Mouse (Mus musculus) CD4-positive, CD25-positive, alpha-beta regulatory T cell, adult 4 months (primary cell): ENCODE measurements around the gene Gm49416. TPM values are rescaled to one million over a fixed set of nuclear protein-coding genes. Genes with fewer than 3 reads are reported as not detected.

Experiments used
- ATAC-seq: one replicate; pipeline ENCODE4 v1.8.0; 2017
- polyA plus RNA-seq, 2 experiments: library from polyadenylated mRNA; unstranded; fragments of 100-300 nt; shearing (Covaris generic); gene quantifications; one replicate each; pipeline ENCODE4 v1.2.1; 2017

Gm49416 gene
- polyA plus RNA-seq, 2 experiments from 2014 or later = not detected

- ATAC-seq = peak; percentile 35
Observed at GRCm38 (mm10) chr19:8920836-8921291, 32.1 kb downstream of the Gm49416 start.

DNA sequence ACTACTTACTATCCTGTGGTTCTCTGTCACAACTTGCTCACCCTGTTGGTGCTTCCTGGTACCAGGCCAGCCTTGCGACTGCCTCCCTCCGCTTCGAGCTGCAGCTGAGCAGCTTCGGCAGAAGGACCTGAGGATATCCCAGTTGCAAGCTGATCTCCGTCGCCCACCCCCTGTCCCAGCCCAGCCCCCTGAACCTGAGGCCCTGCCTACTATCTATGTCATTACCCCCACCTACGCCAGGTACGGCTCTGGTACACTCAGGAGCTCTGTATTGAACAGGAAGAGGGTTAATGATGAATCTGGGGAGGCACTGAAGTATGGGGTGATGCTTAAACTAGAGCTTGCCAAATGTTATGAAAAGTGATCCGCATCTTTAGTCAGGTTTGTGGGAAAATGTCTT lies 33.0 kb downstream of the Gm49416 start:
- no peak for ATAC-seq

GRCm38 (mm10) chr19:8926766-8927165 lies 38.0 kb downstream of the Gm49416 start:
- peak; percentile 35 for ATAC-seq

GRCm38 (mm10) chr19:8927891-8928525 lies 39.3 kb downstream of the Gm49416 start:
- ATAC-seq = no peak

DNA sequence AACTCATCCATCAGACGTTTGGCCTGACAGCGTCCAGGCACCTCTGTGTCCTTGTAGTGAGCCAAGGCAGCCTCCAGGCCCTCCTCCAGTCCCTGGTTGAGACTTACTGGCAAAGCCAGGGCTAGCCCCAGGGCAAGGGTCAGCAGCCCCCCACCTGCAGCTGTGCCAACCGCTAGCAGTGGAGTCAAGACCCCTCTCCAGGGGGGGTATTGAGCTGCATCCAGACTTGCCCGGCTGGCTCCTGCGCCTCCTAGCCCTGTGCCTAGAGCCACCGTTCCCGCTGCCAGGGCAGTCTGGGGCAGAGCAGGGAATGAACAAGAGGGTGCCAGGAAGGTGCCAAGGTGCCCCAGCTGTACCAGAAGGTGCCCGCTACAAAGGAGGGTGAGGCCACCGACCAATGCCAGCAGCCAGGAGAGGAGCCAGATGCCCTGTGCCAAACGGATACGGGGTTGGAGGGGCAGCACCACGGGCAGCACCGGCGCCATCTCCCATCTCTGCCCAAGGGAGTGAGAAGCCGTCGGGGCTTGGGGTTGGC lies 40.0 kb downstream of the Gm49416 start:
- no peak for ATAC-seq

- ATAC-seq = peak; percentile 70
Observed at GRCm38 (mm10) chr19:8929224-8930088, 40.7 kb downstream of the Gm49416 start, which contains the start of the genes Rom1 and Eml3. Gene Rom1, minus strand, starts transcription at chr19:8929356. Gene Eml3, plus strand, starts transcription at chr19:8929552.

DNA sequence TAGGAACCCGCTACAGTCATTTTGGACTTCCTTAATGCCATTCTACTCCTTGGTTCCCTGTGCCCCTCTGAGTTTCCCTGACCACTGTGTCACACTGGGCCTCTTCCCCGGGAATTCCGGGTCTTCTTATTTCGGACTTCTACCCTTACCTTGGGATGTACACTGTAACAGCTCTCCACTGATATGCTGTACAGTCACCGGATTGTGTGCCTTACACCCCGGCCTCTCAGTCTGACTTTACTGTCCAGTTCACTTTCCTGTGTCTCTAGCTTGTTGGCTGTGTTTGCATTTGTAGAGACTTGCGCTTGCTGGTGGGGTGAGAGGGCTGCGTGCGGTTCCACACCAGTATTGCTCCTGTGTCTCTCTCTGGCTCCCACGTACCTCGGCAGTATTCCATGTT lies 41.4 kb downstream of the Gm49416 start:
- ATAC-seq = no peak

GRCm38 (mm10) chr19:8930771-8931170 lies 42.0 kb downstream of the Gm49416 start:
- no peak for ATAC-seq

DNA sequence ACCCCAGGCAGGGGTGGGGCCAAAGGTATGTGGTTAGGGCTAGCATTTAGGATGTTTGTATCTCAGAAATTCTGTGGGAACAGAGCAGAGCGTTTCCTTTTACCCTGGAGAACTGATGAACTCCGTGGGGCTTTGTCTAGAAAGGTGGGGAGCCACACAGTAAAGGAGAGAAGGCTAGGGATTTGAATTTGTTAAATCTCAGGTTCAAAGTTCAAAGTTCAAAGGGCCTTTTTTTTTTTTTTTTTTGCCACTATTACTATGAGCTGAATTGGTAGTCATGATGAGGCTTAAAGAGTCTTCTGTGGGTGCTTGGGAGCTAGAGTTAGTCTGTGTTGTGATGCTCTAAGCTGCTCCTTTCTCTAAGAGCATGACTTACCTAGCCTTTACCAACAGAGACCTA lies 48.0 kb downstream of the Gm49416 start:
- ATAC-seq = no peak

DNA sequence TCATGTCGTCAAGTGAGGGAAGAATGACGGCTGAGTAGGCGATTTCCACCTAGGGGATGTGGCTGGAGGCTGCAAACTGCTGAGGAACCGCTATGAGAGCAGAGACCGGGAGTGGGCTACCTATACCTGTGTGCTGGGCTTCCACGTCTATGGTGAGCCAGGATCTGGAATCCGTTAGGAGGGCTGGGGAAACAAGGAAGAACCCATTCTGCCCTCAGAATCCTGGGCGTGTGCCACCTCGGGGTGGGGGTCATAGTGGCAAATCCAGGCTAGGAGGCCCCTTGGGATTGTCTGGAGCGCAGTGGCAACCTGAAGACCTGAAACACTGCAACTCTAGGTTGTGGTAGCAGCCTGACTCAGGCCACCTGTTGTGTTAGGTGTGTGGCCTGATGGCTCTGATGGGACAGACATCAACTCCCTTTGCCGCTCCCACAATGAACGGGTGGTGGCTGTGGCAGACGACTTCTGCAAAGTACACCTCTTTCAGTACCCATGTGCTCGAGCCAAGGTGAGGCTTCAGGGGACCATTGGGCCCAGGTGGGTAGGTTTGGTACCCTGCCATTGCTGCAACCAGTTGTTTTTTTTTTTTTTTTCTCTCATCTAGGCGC lies 51.9 kb downstream of the Gm49416 start:
- ATAC-seq = no peak

DNA sequence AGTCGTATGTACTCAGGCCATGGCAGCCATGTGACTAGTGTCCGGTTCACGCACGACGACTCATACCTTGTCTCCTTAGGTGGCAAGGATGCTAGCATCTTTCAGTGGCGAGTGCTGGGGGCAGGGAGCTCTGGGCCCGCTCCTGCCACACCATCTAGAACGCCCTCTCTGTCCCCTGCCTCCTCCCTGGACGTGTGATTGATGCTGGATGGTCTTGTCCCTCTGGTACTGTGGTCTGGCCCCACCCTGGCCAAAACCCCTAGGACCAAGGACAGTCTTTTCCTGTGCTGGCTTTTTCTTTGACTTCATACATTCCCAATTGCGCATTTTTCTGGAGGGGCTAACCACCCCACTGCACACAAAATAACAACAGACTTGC lies 52.4 kb downstream of the Gm49416 start:
- no peak for ATAC-seq

DNA sequence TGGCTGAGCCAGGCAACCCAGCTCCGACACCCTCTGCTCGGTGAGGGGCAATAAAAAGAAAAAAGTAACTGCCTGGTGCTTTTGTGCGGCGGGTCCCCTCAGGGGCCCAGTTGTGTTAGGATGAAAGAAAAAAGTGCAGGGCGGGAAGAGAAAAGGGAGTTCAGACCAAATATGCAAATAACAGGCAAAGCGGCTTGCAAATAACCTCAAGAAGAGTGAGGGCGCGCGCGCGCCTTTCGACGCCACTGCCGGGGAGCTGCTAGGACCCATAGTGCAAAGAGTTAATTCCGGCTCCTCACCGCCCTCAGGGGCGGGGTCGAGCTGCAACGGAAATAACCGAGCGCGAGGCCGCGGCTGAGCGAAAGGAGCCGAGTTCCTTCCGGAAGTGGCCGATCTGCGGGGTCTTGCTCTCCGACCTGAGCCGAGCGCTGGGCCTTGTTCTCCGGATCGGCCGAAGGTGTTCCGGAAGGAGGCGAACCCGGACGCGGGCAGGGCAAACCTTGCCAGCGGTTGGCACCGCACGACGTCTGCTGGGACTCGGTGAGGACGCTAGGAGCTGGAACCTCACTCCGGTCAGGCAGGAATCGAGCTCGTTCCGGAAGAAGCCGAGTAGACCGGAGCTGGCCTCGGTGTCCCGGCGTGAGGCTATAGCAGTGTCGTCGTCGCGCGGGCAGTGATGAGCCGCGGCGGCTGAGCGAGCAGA lies 52.9 kb downstream of the Gm49416 start, which contains the start of gene Mta2:
Mta2 (plus strand) TSS at position 361 of the 703 bp plus-strand sequence.
- peak; percentile 93 for ATAC-seq

DNA sequence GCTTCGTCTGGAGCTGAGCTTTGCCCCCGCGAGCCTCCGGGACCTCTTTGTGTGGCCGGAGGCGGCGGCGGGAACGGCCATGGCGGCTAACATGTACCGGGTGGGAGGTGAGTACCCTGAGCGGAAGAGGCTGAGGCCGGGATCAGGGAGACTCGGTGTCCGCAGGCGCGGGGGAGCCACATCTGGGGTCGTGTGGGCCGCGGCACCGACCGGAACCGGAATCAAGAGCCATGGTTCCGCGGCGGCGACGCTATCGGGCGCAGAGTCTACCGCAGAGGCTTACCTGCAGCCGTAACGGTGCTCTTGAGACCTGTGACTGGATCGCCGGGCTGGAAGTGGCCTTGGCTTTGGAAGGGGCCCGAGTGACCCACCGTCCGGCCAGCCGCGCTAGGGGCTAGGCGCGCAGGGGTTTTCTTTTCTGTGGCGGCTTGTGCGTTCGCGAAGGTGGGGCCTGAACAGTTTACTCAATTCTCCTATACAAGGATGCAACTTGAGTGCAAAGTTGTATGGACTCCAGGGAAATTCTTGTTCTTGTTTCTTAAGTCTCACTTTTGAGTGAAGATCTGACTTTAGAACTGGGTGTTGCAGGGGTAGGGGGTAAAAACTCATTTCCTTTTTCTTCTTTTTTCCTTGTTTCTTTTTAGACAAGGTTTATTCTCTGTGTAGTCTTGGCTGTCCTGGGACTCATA lies 53.7 kb downstream of the Gm49416 start:
- ATAC-seq = peak; percentile 46

- ATAC-seq = no peak
Observed at GRCm38 (mm10) chr19:8943047-8943446, 54.3 kb downstream of the Gm49416 start.

- no peak for ATAC-seq
Observed at GRCm38 (mm10) chr19:8944062-8944461, 55.3 kb downstream of the Gm49416 start.

- ATAC-seq = no peak
Observed at GRCm38 (mm10) chr19:8944750-8945149, 56.0 kb downstream of the Gm49416 start.

Other genes starting within 250 kb of the Gm49416 start
- gene Chrm1, start 225.1 kb upstream of the Gm49416 start, polyA plus RNA-seq = not detected
- 10 to 100 TPM; 63.7 to 85.1 TPM for gene Slc3a2, start 165.6 kb upstream of the Gm49416 start, polyA plus RNA-seq
- 10 to 100 TPM; 72.5 to 92.2 TPM for gene Wdr74, start 153.1 kb upstream of the Gm49416 start, polyA plus RNA-seq
- under 1 TPM in 1 of 2 experiments, not detected in 1; 0.75 TPM for gene 1700092M07Rik, start 148.2 kb upstream of the Gm49416 start, polyA plus RNA-seq
- 100 to 1,000 TPM; 132 to 165 TPM for gene Stx5a, start 147.5 kb upstream of the Gm49416 start, polyA plus RNA-seq
- 100 to 1,000 TPM; 163 to 188 TPM for gene Nxf1, start 131.9 kb upstream of the Gm49416 start, polyA plus RNA-seq
- 100 to 1,000 TPM; 117 to 124 TPM for gene Tmem223, start 117.9 kb upstream of the Gm49416 start, polyA plus RNA-seq
- 100 to 1,000 TPM in 1 of 2 experiments, 10 to 100 TPM in 1; 85.6 to 101 TPM for gene Tmem179b, start 114.5 kb upstream of the Gm49416 start, polyA plus RNA-seq
- 1 to 10 TPM; 5.4 to 6.5 TPM for gene Taf6l, start 102.5 kb upstream of the Gm49416 start, polyA plus RNA-seq
- gene Polr2g, start 90.3 kb upstream of the Gm49416 start, polyA plus RNA-seq = 100 to 1,000 TPM; 181 to 198 TPM
- gene Zbtb3, start 86.4 kb upstream of the Gm49416 start, polyA plus RNA-seq = 1 to 10 TPM; 2.1 to 4.7 TPM
- gene Ttc9c, start 69.6 kb upstream of the Gm49416 start, polyA plus RNA-seq = 10 to 100 TPM; 41.6 to 59.0 TPM
- gene Hnrnpul2, start 68.9 kb upstream of the Gm49416 start, polyA plus RNA-seq = 1 to 10 TPM; 4.2 to 6.9 TPM
- not detected for gene AC129217.1, start 59.2 kb upstream of the Gm49416 start, polyA plus RNA-seq
- 10 to 100 TPM; 86.8 to 98.9 TPM for gene Bscl2, start 51.5 kb upstream of the Gm49416 start, polyA plus RNA-seq
- gene Gng3, start 49.7 kb upstream of the Gm49416 start, polyA plus RNA-seq = 1 to 10 TPM in 1 of 2 experiments, under 1 TPM in 1; 0.91 to 1.4 TPM
- gene Lrrn4cl, start 38.2 kb upstream of the Gm49416 start, polyA plus RNA-seq = not detected
- 10 to 100 TPM; 65.0 to 70.2 TPM for gene Ubxn1, start 17.4 kb upstream of the Gm49416 start, polyA plus RNA-seq
- gene Uqcc3, start 8.0 kb upstream of the Gm49416 start, polyA plus RNA-seq = 10 to 100 TPM; 80.7 to 88.3 TPM
- gene Lbhd1, start 5.2 kb upstream of the Gm49416 start, polyA plus RNA-seq = 10 to 100 TPM; 58.1 to 77.2 TPM
- not detected for gene Gm49403, start 5.0 kb upstream of the Gm49416 start, polyA plus RNA-seq
- gene 1810009A15Rik, start 73 bp upstream of the Gm49416 start, polyA plus RNA-seq = 100 to 1,000 TPM; 102 to 103 TPM
- 10 to 100 TPM in 1 of 2 experiments, 1 to 10 TPM in 1; 8.7 to 12.2 TPM for gene Ints5, start 4.1 kb downstream of the Gm49416 start, polyA plus RNA-seq
- gene Ganab, start 9.1 kb downstream of the Gm49416 start, polyA plus RNA-seq = 10 to 100 TPM; 50.2 to 83.9 TPM
- gene B3gat3, start 31.4 kb downstream of the Gm49416 start, polyA plus RNA-seq = 10 to 100 TPM; 18.4 to 19.6 TPM
- gene Rom1, start 40.4 kb downstream of the Gm49416 start, polyA plus RNA-seq = 1 to 10 TPM; 5.1 to 9.2 TPM
- gene Eml3, start 40.6 kb downstream of the Gm49416 start, polyA plus RNA-seq = 10 to 100 TPM; 18.7 to 24.9 TPM
- gene Mta2, start 52.9 kb downstream of the Gm49416 start, polyA plus RNA-seq = 100 to 1,000 TPM in 1 of 2 experiments, 10 to 100 TPM in 1; 81.7 to 126 TPM
- gene Tut1, start 64.9 kb downstream of the Gm49416 start, polyA plus RNA-seq = 10 to 100 TPM; 30.3 to 67.9 TPM
- gene Eef1g, start 78.1 kb downstream of the Gm49416 start, polyA plus RNA-seq = 100 to 1,000 TPM; 667 to 787 TPM
- gene Ahnak, start 100.4 kb downstream of the Gm49416 start, polyA plus RNA-seq = 10 to 100 TPM; 45.2 to 48.9 TPM
- not detected for gene Scgb1a1, start 199.0 kb downstream of the Gm49416 start, polyA plus RNA-seq
- 10 to 100 TPM; 33.5 to 34.3 TPM for gene Asrgl1, start 246.7 kb downstream of the Gm49416 start, polyA plus RNA-seq